Mouse (Mus musculus) CH12F3 (cell line): Measurements from ENCODE around the gene Trim63.

Source experiments
- in situ Hi-C: fragments of 300-500 bp; cut with MboI; formaldehyde crosslinking; loops from 2 replicates; pipeline ENCODE4 v1.14.3; 2020; ENCODE audit warnings: low sequenced_read_pairs

Trim63 gene

GRCm38 (mm10) chr4:134298626-134299497, 16.1 kb upstream of the Trim63 start:
- in situ Hi-C loops = no loop called here

DNA sequence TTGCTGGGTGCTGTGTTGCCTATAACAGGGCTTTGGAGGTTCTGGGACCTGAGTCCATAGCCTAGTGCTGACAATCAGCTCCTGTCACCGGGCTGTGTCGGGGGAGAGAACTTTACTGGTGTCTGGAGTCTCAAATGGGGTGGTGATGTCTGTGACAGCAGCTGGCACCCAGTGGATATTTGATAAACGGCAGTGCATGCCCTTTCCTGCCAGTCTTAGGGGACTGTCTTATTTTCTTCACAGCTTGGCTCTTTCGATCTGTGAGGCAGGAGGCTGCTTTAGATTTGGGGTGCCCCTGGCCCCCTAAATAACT, 15.5 kb upstream of the Trim63 start:
- in situ Hi-C loops = no loop called here

DNA sequence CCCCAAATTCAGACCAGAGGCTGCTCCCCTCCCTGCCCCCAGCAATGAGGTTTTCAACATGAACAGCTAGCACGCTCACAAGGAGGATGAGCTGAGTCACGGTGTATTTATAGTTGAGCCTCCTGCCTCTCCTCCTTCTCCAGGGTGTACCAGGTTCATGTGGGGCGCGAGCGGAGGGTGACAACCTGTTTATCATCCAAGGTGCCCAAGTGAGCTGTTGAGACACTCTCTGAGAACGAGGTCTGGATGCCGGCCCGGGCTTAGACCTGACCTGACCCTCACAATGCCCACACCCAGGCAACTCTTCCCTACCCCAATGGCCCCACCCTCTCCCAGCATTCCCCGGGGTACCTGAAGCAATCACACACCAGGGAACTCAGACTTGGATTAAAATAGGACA, 14.6 kb upstream of the Trim63 start:
- in situ Hi-C loops = no loop called here

DNA sequence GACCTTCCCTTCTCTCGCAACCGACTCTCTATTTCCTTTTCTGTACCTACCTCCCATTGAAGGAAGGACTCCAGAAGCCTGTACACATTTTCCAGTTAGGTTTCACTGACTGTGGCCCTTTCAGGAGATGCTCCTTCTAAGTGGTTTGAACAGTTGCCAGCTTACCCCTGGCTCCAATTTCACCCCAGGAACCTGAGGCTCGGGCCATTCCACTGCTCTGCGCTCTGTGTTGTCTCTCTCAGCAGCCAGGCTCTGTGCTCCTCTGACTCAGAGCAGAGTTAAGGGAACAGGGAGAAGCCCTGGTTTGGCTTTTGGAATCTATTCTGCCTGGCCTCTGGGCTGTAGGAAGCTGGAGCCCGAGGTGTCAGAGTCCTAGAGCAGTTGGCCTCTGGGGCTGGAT, 12.8 kb upstream of the Trim63 start:
- in situ Hi-C loops = no loop called here

DNA sequence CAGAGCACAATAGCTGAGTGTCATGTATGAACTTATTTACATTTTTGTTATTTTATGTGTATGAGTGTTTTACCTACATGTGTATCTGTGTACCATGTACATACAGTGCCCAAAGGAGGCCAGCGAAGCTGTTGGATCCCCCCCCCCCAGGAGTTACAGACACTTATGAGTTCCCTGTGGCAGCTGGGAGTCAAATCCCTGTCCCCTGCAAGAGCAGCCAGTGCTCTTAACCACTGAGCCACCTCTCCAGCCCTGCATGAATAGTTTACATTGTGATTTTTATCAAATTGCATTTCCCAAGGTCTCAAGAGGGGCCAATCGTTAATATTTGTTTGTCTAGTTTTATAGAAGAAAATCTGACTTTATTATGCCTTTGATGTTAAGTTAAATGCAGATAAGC, 8.0 kb upstream of the Trim63 start:
- in situ Hi-C loops = no loop called here

DNA sequence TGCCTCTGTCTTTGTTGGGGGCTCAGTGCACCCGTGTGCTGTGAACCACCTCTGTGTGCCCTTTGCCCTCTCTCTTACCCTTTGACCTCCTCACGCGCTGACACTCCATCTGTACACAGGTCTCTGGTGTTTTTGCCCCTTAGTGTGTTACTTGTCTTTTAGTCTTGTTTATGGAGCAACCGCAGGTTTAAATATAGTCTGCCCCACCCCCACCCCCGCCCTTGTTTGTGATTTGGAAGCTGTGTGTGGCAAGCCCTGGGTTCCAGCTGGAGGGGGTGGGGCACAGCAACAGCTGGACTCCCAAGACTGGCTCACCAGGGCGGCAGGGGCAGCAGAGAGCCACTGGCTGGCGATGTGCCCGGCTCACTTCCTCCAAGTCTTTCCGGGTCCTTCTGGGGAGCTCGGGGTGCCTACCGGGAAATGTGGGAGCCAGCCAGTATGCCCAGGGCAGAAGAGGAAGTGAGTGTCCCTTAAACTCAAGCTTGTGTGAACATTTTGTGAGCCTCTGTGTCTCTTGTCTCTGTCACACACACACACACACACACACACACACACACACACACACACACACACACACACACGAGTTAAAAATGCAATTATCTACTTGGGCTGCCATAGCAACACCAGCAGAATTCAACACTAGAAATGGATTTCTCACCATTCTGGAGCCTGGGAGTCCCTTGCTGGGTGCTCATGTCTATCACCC, 7.4 kb upstream of the Trim63 start:
- in situ Hi-C loops = no loop called here

- in situ Hi-C loops = no loop called here
These were observed 4.8 kb upstream of the Trim63 start for GRCm38 (mm10) chr4:134310106-134310505.

DNA sequence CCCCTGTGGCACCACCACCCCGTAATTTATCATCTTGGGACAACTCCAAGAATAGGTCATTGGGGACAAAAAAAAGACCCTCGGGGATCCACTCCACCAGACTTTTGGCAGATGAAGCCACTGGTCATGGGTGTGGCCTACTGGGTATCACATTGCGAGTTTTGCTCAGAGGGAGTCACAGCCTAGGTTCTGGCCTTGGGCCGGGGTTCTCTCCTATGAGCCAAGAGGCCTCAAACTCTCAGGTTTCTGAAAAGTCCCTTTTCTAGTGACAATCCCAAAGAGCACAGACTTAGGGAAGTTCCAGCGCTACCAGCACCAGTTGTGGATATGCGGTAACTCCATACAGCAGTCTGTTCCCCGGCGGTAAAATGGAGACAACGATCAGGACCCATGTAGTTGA, 4.3 kb upstream of the Trim63 start:
- in situ Hi-C loops = no loop called here

DNA sequence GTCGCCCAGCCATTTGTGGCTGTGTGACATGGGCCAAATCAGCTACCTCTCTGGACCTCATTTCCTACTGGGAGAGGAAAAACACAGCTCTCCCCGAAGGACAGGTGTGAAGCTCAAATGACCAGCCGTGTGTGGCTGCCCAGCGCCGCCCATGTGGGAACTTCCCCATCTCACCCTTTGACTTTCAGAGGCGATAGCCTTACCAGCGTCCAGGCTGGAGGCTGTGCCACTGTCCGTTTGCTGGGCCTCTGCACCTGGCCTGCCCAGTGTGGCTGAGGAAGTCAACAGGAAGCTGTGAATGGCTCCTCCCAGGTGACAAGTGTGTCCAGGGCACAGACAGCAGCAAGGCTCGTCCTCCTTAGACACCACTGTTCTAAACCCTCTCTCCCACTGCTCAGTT, 3.1 kb upstream of the Trim63 start:
- in situ Hi-C loops = no loop called here

- in situ Hi-C loops = no loop called here
These were observed 2.6 kb upstream of the Trim63 start for GRCm38 (mm10) chr4:134312341-134312740.

DNA sequence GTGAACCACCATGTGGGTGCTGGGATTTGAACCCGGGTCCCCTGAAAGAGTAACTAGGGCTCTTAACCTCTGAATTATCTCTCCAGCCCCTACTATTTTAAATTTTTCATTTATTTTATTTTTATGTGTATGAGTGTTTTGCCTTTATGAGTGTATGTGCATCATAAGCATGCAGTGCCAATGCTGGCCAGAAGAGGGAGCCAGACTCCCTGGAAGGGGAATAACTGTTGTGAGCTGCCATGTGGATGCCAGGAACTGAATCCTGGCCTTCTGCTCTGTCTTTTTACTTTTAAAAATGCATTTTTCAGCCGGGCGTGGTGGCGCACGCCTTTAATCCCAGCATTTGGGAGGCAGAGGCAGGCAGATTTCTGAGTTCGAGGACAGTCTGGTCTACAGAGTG, 2.0 kb upstream of the Trim63 start:
- in situ Hi-C loops = no loop called here

DNA sequence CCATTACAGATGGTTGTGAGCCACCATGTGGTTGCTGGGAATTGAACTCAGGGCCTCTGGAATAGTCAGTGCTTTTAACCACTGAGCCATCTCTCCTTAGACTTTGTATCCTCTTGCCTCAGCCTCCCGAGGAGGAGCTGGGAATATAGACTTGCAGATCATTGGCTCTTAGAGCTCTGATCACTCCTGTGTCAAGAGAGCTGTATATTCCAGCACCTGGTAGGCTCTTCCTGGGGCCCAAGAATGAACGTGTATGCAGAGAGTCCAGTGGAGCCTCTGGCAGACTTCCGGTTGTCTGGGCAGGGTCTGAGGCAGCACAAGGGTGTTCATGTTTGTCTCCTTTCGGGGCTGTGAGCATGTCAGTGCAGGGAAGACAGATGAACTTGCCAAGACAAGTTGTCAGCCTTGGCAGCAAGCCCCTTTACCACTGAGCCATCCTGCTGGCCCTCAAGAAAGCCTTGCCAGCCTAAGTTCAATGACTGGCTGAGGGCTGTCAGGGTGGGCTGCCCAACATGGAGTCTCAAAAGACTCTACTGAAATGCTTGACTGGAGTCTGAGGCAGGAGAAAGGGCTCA, 752 bp upstream of the Trim63 start:
- in situ Hi-C loops = no loop called here

- in situ Hi-C loops = no loop called here
These were observed 550 bp downstream of the Trim63 start for GRCm38 (mm10) chr4:134315470-134315869.

- in situ Hi-C loops = no loop called here
These were observed 1.5 kb downstream of the Trim63 start for GRCm38 (mm10) chr4:134316390-134316789.

- in situ Hi-C loops = no loop called here
These were observed 4.2 kb downstream of the Trim63 start for GRCm38 (mm10) chr4:134319074-134319473.

DNA sequence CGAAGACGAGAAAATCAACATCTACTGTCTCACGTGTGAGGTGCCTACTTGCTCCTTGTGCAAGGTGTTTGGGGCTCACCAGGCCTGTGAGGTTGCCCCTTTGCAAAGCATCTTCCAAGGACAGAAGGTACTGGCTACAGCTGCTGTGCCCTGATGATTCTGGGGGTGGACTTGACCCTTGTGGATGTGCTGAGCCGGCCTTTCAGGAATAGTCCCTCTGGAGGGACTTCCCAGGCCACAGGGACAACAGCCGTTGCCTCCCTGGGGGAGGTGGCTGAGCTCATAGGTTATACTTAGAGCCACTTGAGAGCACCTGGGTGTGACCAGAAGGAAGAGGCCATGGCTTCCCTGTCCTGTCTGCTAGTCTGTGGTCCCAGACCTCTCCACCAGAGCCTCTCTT, 4.8 kb downstream of the Trim63 start:
- in situ Hi-C loops = no loop called here

- in situ Hi-C loops = no loop called here
These were observed 6.6 kb downstream of the Trim63 start for GRCm38 (mm10) chr4:134321524-134321923.

GRCm38 (mm10) chr4:134324655-134325054, 9.7 kb downstream of the Trim63 start:
- in situ Hi-C loops = no loop called here

DNA sequence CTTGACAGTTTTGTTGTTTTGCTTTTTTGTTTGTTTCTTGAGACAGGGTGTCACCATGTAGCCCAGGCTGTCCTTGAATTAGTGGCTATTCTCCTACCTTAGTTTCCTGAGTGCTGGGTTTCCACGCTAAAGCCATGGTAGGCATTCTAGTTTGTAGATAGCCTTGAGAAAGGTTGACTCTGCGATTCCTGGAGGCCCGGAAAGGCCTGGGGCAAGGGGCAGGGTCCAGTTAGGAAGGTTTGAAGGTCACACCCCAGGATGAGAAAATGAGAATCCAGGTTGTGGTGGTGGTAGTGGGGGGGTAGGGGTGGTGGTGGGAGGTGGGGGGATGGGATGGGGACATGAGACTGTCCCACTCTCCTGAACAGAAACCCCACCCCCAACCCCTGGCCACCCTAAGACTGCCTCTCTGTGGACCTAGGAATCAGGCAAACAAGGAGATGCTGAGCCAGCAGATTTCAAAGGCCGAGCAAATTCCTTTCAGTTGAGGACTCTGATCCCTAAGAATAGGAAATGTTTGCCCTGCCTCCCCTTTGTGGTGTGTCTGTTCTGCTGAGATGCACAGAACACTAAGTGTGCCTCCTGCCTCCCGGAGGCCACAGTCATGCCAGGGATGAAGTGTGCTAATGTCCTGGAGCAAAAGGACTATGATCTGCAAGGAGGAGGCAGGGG, 12.1 kb downstream of the Trim63 start:
- in situ Hi-C loops = no loop called here

GRCm38 (mm10) chr4:134328151-134328550, 13.2 kb downstream of the Trim63 start:
- in situ Hi-C loops = no loop called here

- in situ Hi-C loops = no loop called here
These were observed 13.9 kb downstream of the Trim63 start for GRCm38 (mm10) chr4:134328832-134329231.

DNA sequence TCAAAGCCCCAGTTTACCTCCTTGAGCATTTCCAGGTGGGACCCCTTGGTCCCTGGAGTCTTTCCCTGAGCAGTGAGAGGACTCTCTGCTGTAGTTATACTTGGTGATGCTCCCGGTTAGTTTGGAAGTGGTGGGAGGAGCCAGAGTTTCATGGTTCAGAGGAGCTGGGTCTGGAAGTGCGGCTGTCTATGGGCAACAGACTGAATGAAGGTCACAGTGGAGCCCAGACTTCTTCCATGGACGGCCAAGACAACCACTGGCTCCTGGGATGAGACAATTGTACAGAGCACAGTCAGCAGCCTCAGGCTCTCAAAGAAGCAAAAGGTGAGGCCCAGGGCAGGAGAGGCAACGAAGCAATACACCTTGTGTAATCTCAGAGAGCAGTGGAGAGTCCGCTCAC, 15.4 kb downstream of the Trim63 start:
- in situ Hi-C loops = no loop called here
